Mouse (Mus musculus): ENCODE measurements around the gene Rasgrp1. TPM values are rescaled to one million over a fixed set of nuclear protein-coding genes. Genes with fewer than 3 reads are reported as not detected.

The Rasgrp1 gene
- total and polyA plus RNA-seq, 2 experiments from 2014 or later = 2.8 to 5.0 TPM

DNA sequence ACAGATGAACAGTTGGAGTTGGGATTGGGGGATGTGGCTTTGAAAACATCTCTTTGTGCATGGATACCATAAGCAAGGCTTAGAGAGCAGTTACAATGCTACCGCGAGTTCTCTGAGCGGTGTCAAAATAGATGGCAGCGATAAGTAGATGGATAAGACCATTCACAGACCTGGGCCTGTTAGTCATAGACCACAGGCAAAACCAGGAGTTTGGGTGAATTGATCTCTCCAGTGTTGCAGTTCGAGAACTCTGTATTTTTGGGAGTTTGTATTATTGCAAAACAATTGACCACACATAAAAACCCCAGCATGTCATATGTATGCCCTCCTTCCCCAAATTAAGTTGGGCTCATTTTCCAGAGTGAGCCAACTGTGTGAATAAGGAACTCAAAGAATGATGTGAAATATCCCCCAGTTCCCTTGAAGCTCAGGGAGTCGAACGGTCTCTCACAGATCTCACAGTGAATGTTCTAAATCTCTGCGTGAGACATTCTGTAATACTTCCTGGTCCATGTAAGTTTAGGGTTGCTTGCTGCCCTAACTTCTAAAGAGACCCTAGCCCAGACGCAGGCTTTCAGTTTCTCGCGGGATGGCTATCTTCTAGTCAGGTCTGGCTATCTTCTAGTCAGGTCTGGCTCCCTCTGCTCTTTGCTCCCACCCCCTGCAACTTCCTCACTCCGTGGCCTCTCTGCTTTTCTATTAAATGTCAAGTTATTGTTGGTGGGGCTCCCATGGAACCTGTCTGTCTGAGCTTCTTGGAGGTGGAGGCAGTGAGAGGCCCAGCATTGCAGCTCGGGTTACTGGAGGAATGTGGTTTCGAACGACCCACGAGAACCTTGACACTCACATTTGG, 43.0 kb downstream of the Rasgrp1 start:
- Histone ChIP-seq H3K27me3 (ENCODE audit: insufficient read depth, low read length) (no peaks in the 10 kb centered on the region), H3K9me3 (ENCODE audit: low read length) (no peaks in the 10 kb centered on the region), H3K4me1 (ENCODE audit: insufficient read depth, low read length) (no peaks in the 10 kb centered on the region), H3K9ac (replicated peaks; ENCODE audit: low read length) (no peak overlapping the region), H3K36me3 (ENCODE audit: insufficient read depth, low read length) (no peaks in the 10 kb centered on the region), H3K4me2 (ENCODE audit: low read depth, low read length) (no peak overlapping the region), H3K27ac (no peak overlapping the region), H3K4me3 (ENCODE audit: low read length) (no peak overlapping the region)
- ATAC-seq = no peak
- 88% methylated on average over 16 of the region's 16 CpGs for WGBS
- TF ChIP-seq CTCF (IDR thresholded peaks at IDR 0.05; ENCODE audit: low read depth) = no peak
- DNase-seq (ENCODE audit: low spot score) = no peak

GRCm38 (mm10) chr2:117288291-117288690, 54.5 kb downstream of the Rasgrp1 start:
- no peak overlapping the region for H3K9ac ChIP-seq (replicated peaks; ENCODE audit: low read length)
- H3K27me3 ChIP-seq (ENCODE audit: insufficient read depth, low read length) = no peaks in the 10 kb centered on the region
- DNase-seq (ENCODE audit: low spot score) (peak; percentile 46), ATAC-seq (no peak)
- no peak overlapping the region for H3K4me3 ChIP-seq (ENCODE audit: low read length)
- no peaks in the 10 kb centered on the region for H3K9me3 ChIP-seq (ENCODE audit: low read length)
- no peak for TF ChIP-seq CTCF (IDR thresholded peaks at IDR 0.05; ENCODE audit: low read depth)
- H3K4me1 ChIP-seq (ENCODE audit: insufficient read depth, low read length) = no peaks in the 10 kb centered on the region
- 72% methylated on average over 7 of the region's 7 CpGs for WGBS
- H3K27ac ChIP-seq = no peak overlapping the region
- no peaks in the 10 kb centered on the region for H3K36me3 ChIP-seq (ENCODE audit: insufficient read depth, low read length)
- H3K4me2 ChIP-seq (ENCODE audit: low read depth, low read length) = no peak overlapping the region

DNA sequence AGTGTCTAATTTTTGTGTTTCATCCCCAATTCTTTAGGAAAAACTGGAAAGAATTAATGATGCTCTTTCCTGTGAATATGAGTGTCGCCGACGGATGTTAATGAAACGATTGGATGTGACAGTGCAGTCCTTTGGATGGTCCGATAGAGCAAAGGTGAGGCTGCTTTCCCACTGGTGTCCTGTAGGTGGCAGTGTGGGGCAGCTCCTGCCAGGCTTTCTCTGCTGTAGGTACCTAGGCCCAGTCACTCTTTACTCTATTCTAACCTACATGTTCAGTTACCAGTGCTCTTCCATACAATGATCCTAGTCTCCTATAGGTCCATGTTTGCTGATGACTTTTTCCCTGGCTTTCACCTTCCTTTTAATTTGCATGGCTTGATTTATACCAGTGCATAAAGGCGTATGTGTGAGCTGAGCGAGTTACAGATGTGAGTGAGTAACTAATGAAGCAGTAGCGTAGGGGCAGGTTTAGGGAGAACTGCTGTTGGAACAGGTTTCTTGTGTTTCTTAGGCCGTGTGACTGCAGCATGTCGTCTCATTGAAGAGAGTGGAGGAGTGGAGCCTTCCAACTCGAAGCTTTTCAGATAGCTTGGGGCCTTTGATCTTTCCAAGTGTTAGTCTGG, 78.9 kb downstream of the Rasgrp1 start:
- H3K27ac ChIP-seq = no peak overlapping the region
- H3K9me3 ChIP-seq (ENCODE audit: low read length) = no peaks in the 10 kb centered on the region
- peaks cover 19% of the 10 kb centered on the region; the same call in 1 of the 2 replicates for H3K36me3 ChIP-seq (ENCODE audit: insufficient read depth, low read length)
- no peaks in the 10 kb centered on the region for H3K4me1 ChIP-seq (ENCODE audit: insufficient read depth, low read length)
- TF ChIP-seq CTCF (IDR thresholded peaks at IDR 0.05; ENCODE audit: low read depth) = peak; percentile 97
- no peak overlapping the region for H3K4me2 ChIP-seq (ENCODE audit: low read depth, low read length)
- ATAC-seq (peak; percentile 80), DNase-seq (ENCODE audit: low spot score) (peak; percentile 74)
- no peak overlapping the region for H3K4me3 ChIP-seq (ENCODE audit: low read length)
- no peak overlapping the region for H3K9ac ChIP-seq (replicated peaks; ENCODE audit: low read length)
- WGBS = 70% methylated on average over 11 of the region's 11 CpGs
- H3K27me3 ChIP-seq (ENCODE audit: insufficient read depth, low read length) = no peaks in the 10 kb centered on the region

DNA sequence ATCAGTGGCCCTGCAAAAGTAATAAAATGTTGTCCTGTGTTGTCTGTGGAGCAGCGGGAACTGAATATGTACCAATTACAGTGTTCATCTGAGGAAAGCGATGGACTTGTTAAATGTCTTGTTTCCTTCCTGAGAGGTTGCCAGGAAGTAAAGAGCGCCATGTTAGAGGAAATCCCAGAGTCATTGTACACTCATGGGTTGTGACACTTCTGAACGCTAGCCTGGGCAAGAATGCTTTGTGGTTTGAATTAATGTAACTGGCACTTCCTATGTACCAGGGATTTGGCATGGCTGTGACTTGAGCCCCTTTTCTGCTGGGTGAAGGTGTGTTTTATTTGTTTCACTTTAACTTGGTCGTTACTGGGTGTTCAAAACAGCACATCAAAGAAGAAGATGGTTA, 80.6 kb downstream of the Rasgrp1 start:
- TF ChIP-seq CTCF (IDR thresholded peaks at IDR 0.05; ENCODE audit: low read depth) = no peak
- H3K27ac ChIP-seq = no peak overlapping the region
- H3K9ac ChIP-seq (replicated peaks; ENCODE audit: low read length) = no peak overlapping the region
- H3K9me3 ChIP-seq (ENCODE audit: low read length) = no peaks in the 10 kb centered on the region
- H3K36me3 ChIP-seq (ENCODE audit: insufficient read depth, low read length) = peaks cover 14% of the 10 kb centered on the region
- H3K27me3 ChIP-seq (ENCODE audit: insufficient read depth, low read length) = no peaks in the 10 kb centered on the region
- DNase-seq (ENCODE audit: low spot score) (no peak), ATAC-seq (no peak)
- H3K4me3 ChIP-seq (ENCODE audit: low read length) = no peak overlapping the region
- 92% methylated on average over 5 of the region's 5 CpGs for WGBS
- H3K4me2 ChIP-seq (ENCODE audit: low read depth, low read length) = no peak overlapping the region
- H3K4me1 ChIP-seq (ENCODE audit: insufficient read depth, low read length) = no peaks in the 10 kb centered on the region

DNA sequence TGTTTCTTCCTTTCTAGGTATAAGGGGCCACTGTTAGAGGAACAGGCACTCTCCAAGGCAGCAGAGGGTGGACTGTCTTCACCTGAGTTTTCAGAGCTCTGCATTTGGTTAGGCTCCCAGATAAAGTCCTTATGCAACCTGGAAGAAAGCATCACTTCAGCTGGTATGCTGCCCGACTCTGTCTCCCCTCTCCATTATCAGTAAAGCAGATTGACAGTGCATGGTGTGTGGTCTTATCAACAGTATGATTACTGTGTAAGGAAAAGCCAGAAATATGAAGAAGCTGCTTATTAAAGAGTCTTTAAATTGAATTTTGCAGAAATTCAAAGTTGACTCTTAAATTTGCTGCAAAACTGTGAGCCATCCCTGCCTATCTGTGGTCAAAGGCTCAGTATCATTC, 85.2 kb downstream of the Rasgrp1 start:
- no peaks in the 10 kb centered on the region for H3K4me1 ChIP-seq (ENCODE audit: insufficient read depth, low read length)
- H3K9ac ChIP-seq (replicated peaks; ENCODE audit: low read length) = no peak overlapping the region
- ATAC-seq (no peak), DNase-seq (ENCODE audit: low spot score) (no peak)
- H3K9me3 ChIP-seq (ENCODE audit: low read length) = no peaks in the 10 kb centered on the region
- H3K4me2 ChIP-seq (ENCODE audit: low read depth, low read length) = no peak overlapping the region
- no peak overlapping the region for H3K27ac ChIP-seq
- H3K27me3 ChIP-seq (ENCODE audit: insufficient read depth, low read length) = no peaks in the 10 kb centered on the region
- TF ChIP-seq CTCF (IDR thresholded peaks at IDR 0.05; ENCODE audit: low read depth) = no peak
- peaks cover 8% of the 10 kb centered on the region for H3K36me3 ChIP-seq (ENCODE audit: insufficient read depth, low read length)
- H3K4me3 ChIP-seq (ENCODE audit: low read length) = no peak overlapping the region
- 87% methylated on average over 1 of the region's 1 CpGs for WGBS

DNA sequence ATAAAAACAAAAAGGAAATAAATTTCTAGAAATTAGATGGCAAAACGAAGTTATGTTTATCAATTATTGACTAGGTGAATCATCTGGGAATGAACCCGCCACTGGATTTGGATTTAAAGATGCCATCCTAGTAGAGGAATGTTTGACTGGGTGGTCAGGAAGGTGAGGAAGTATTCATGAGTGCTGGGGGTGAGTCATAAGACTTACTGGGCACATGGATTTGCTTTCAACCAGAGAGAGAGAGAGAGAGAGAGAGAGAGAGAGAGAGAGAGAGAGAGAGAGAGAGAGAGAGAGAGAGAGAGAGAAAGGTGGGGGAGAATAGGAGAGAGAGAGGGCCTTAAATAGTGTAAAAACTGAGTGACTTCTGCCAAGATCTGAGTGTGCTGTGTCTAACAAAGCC, 87.4 kb downstream of the Rasgrp1 start:
- 93% methylated on average over 2 of the region's 2 CpGs for WGBS
- no peak for ATAC-seq

More for the DNA sequence above, 87.4 kb downstream of the Rasgrp1 start:
- no peaks in the 10 kb centered on the region for H3K27me3 ChIP-seq (ENCODE audit: insufficient read depth, low read length)
- DNase-seq (ENCODE audit: low spot score) = no peak
- H3K27ac ChIP-seq = no peak overlapping the region
- H3K36me3 ChIP-seq (ENCODE audit: insufficient read depth, low read length) = peaks cover 8% of the 10 kb centered on the region
- H3K9ac ChIP-seq (replicated peaks; ENCODE audit: low read length) = no peak overlapping the region
- H3K9me3 ChIP-seq (ENCODE audit: low read length) = no peaks in the 10 kb centered on the region
- no peak overlapping the region for H3K4me3 ChIP-seq (ENCODE audit: low read length)
- H3K4me2 ChIP-seq (ENCODE audit: low read depth, low read length) = no peak overlapping the region
- H3K4me1 ChIP-seq (ENCODE audit: insufficient read depth, low read length) = peaks cover 6% of the 10 kb centered on the region; the same call in 1 of the 2 replicates
- no peak for TF ChIP-seq CTCF (IDR thresholded peaks at IDR 0.05; ENCODE audit: low read depth)
